Mouse (Mus musculus): ENCODE measurements around the gene Trpc1.

GRCm38 (mm10) chr9:95784888-95785511 is 34.8 kb upstream of the Trpc1 start:
- TF ChIP-seq CTCF (IDR thresholded peaks at IDR 0.05; ENCODE audit: extremely low read depth, insufficient read depth, low read length) (no peak), POLR2A (IDR thresholded peaks at IDR 0.05; ENCODE audit: extremely low read depth, insufficient read depth, low read length) (no peak)

All from cortical plate, adult 2 months (tissue).